10 mouse cellular contexts compared by ENCODE assay signal in genomic region chr12:59040851-59041250, GRCm38 (mm10). TPM values are rescaled to one million over a fixed set of nuclear protein-coding genes. Genes with fewer than 3 reads are reported as not detected.
DNase-seq lines count a peak whose midpoint lies in the region; ATAC-seq and TF ChIP-seq lines count a peak whose summit lies in the region.
"Had no signal": no experiment of that assay in that cellular context is flagged by ENCODE, and none has a peak within 500 bp of the region (broad histone marks: within the 10 kb centered on the region; RNA-seq: fewer than 3 reads in every experiment).

No protein-coding gene starts in this region.

- peaks cover 30% of the 10 kb centered on the region for H3K36me3 ChIP-seq in kidney, embryonic 14.5 days (ENCODE audit: control insufficient read depth, insufficient read depth, low read length)
- peaks cover 8% of the 10 kb centered on the region for H3K36me3 ChIP-seq in ES-Bruce4 (ENCODE audit: control insufficient read depth, insufficient read depth, low read length, poor library complexity, severe bottlenecking)
- peaks cover 40% of the 10 kb centered on the region for H3K36me3 ChIP-seq in embryonic facial prominence, embryonic 14.5 days (ENCODE audit: control insufficient read depth, insufficient read depth, low read length)

- no peaks in the 10 kb centered on the region for H3K27me3 ChIP-seq in kidney, embryonic 14.5 days (ENCODE audit: control insufficient read depth, insufficient read depth, low read length)
- no peaks in the 10 kb centered on the region for H3K27me3 ChIP-seq in ES-Bruce4 (ENCODE audit: control insufficient read depth, insufficient read depth, low read length, poor library complexity, severe bottlenecking)
- H3K27me3 ChIP-seq in embryonic facial prominence, embryonic 14.5 days (replicated peaks; ENCODE audit: control insufficient read depth, insufficient read depth, low read length), result no peaks in the 10 kb centered on the region

- H3K9me3 ChIP-seq in kidney, embryonic 14.5 days (ENCODE audit: control insufficient read depth, low read length), result no peaks in the 10 kb centered on the region
- no peaks in the 10 kb centered on the region for H3K9me3 ChIP-seq in ES-Bruce4 (replicated peaks; ENCODE audit: control insufficient read depth, insufficient read depth, low read length, poor library complexity, severe bottlenecking)
- no peaks in the 10 kb centered on the region for H3K9me3 ChIP-seq in embryonic facial prominence, embryonic 14.5 days (ENCODE audit: control insufficient read depth, low read length)

- WGBS in kidney, embryonic 14.5 days, result 31% methylated on average over 7 of the region's 7 CpGs
- WGBS in embryonic facial prominence, embryonic 14.5 days, result 29% methylated on average over 7 of the region's 7 CpGs

- no peak overlapping the region for H3K4me3 ChIP-seq in kidney, embryonic 14.5 days (ENCODE audit: low read length)
- H3K4me3 ChIP-seq in ES-Bruce4 (ENCODE audit: low read depth, low read length), result no peak overlapping the region
- no peak overlapping the region for H3K4me3 ChIP-seq in embryonic facial prominence, embryonic 14.5 days (ENCODE audit: low read depth, low read length)
- H3K4me3 ChIP-seq: erythroblast, embryonic 14.5 days had no signal

- no peak for DNase-seq in kidney, adult 11 months
- no peak for DNase-seq in embryonic facial prominence, embryonic 14.5 days (ENCODE audit: low spot score)
- no peak for DNase-seq in cerebellum, adult 11-12 months
- no peak for DNase-seq in left cerebral cortex, postnatal 14 days (ENCODE audit: low spot score in 2 of 2)
- DNase-seq in urinary bladder, postnatal 36 days (ENCODE audit: low spot score in 2 of 2), result no peak
- DNase-seq: thymus, postnatal 25 days had no signal

- H3K9ac ChIP-seq in kidney, embryonic 14.5 days (ENCODE audit: low read depth, low read length), result no peak overlapping the region
- H3K9ac ChIP-seq in ES-Bruce4 (ENCODE audit: low read depth, poor library complexity, severe bottlenecking), result no peak overlapping the region
- H3K9ac ChIP-seq in embryonic facial prominence, embryonic 14.5 days (ENCODE audit: low read depth, low read length), result no peak overlapping the region

- no peak for TF ChIP-seq POLR2A in ES-Bruce4 (IDR thresholded peaks at IDR 0.05; ENCODE audit: insufficient read depth, low read length)

- no peak overlapping the region for H3K4me2 ChIP-seq in kidney, embryonic 14.5 days (replicated peaks; ENCODE audit: low read depth, low read length)
- H3K4me2 ChIP-seq in embryonic facial prominence, embryonic 14.5 days (ENCODE audit: low read depth, low read length), result no peak overlapping the region

- no peak for TF ChIP-seq CTCF in ES-Bruce4 (IDR thresholded peaks at IDR 0.05; ENCODE audit: low read depth, low read length)

- no peak for TF ChIP-seq EP300 in ES-Bruce4 (IDR thresholded peaks at IDR 0.05; ENCODE audit: insufficient read depth, low read depth, low read length)

- no peaks in the 10 kb centered on the region for H3K4me1 ChIP-seq in kidney, embryonic 14.5 days (ENCODE audit: control insufficient read depth, insufficient read depth, low read length)
- no peaks in the 10 kb centered on the region for H3K4me1 ChIP-seq in ES-Bruce4 (ENCODE audit: control insufficient read depth, insufficient read depth, low read length)
- H3K4me1 ChIP-seq in embryonic facial prominence, embryonic 14.5 days (ENCODE audit: control insufficient read depth, insufficient read depth, low read length), result no peaks in the 10 kb centered on the region

- intact Hi-C loops in left cerebral cortex, postnatal 14 days (cut with DNase I), result no loop called here

- ATAC-seq in kidney, embryonic 14.5 days (ENCODE audit: low FRiP score, low TSS enrichment), result peak; percentile 61; the same call in 1 of the 2 replicates
- ATAC-seq in embryonic facial prominence, embryonic 14.5 days (ENCODE audit: low read depth), result peak; percentile 58; the same call in 1 of the 2 replicates
- ATAC-seq in megakaryocyte, adult 5-6 weeks (ENCODE audit: poor library complexity, severe bottlenecking), result peak; percentile 25; the same call in 1 of the 2 replicates

- peak overlapping the region; percentile 85; the same call in 1 of the 2 replicates for H3K27ac ChIP-seq in kidney, embryonic 14.5 days (ENCODE audit: low read depth, low read length)
- 0 out of 2 replicates have a peak overlapping the region, but pooled peaks have one; percentile 19 for H3K27ac ChIP-seq in ES-Bruce4 (ENCODE audit: insufficient read depth, low read length)
- H3K27ac ChIP-seq in embryonic facial prominence, embryonic 14.5 days (replicated peaks; ENCODE audit: low read depth, low read length), result no peak overlapping the region; the same call in 1 of the 2 replicates

RNA-seq across cellular contexts. Expression of gene Trappc6b, which starts 20.4 kb away (rescaled TPM):
- 64.7 and 76.5 TPM in 2 replicates for polyA plus RNA-seq in kidney, embryonic 14.5 days (2014; fragmentation: Nextera tagmentation; extraction: Ambion mirVana)
- polyA plus RNA-seq in ES-Bruce4 (2011; ENCODE audit: insufficient read depth, insufficient read length, low read depth, missing spikeins), result 73.7 and 92.5 TPM in 2 replicates
- polyA plus RNA-seq in embryonic facial prominence, embryonic 14.5 days (2014; fragmentation: Nextera tagmentation; extraction: Ambion mirVana), result 55.2 and 60.0 TPM in 2 replicates
- total RNA-seq in megakaryocyte, adult 5-6 weeks (2015), result 86.7 and 89.7 TPM in 2 replicates
- 47.0 and 65.2 TPM in 2 replicates for total RNA-seq in megakaryocyte, adult 5-6 weeks (2017)
- 100 to 1,000 TPM; 107 to 121 TPM for total RNA-seq in left cerebral cortex, postnatal 14 days (2021)

RNA-seq across cellular contexts. Expression of gene Pnn, which starts 25.8 kb away (rescaled TPM):
- 77.6 and 108 TPM in 2 replicates for polyA plus RNA-seq in kidney, embryonic 14.5 days (2014; fragmentation: Nextera tagmentation; extraction: Ambion mirVana)
- 134 and 153 TPM in 2 replicates for polyA plus RNA-seq in ES-Bruce4 (2011; ENCODE audit: insufficient read depth, insufficient read length, low read depth, missing spikeins)
- 73.4 and 73.5 TPM in 2 replicates for polyA plus RNA-seq in embryonic facial prominence, embryonic 14.5 days (2014; fragmentation: Nextera tagmentation; extraction: Ambion mirVana)
- total RNA-seq in megakaryocyte, adult 5-6 weeks (2015), result 45.4 and 47.7 TPM in 2 replicates
- 67.4 and 83.2 TPM in 2 replicates for total RNA-seq in megakaryocyte, adult 5-6 weeks (2017)
- 10 to 100 TPM; 46.0 to 51.0 TPM for total RNA-seq in left cerebral cortex, postnatal 14 days (2021)

RNA-seq across cellular contexts. Expression of gene Gemin2, which starts 27.7 kb away (rescaled TPM):
- 28.1 and 29.7 TPM in 2 replicates for polyA plus RNA-seq in kidney, embryonic 14.5 days (2014; fragmentation: Nextera tagmentation; extraction: Ambion mirVana)
- 27.8 and 31.1 TPM in 2 replicates for polyA plus RNA-seq in ES-Bruce4 (2011; ENCODE audit: insufficient read depth, insufficient read length, low read depth, missing spikeins)
- 13.3 and 16.3 TPM in 2 replicates for polyA plus RNA-seq in embryonic facial prominence, embryonic 14.5 days (2014; fragmentation: Nextera tagmentation; extraction: Ambion mirVana)
- 10.1 and 14.3 TPM in 2 replicates for total RNA-seq in megakaryocyte, adult 5-6 weeks (2015)
- total RNA-seq in megakaryocyte, adult 5-6 weeks (2017), result 9.3 and 10.7 TPM in 2 replicates
- total RNA-seq in left cerebral cortex, postnatal 14 days (2021), result 1 to 10 TPM; 6.3 to 9.0 TPM

RNA-seq across cellular contexts. Expression of gene Sec23a, which starts 29.0 kb away (rescaled TPM):
- polyA plus RNA-seq in kidney, embryonic 14.5 days (2014; fragmentation: Nextera tagmentation; extraction: Ambion mirVana), result 46.5 and 82.8 TPM in 2 replicates
- polyA plus RNA-seq in ES-Bruce4 (2011; ENCODE audit: insufficient read depth, insufficient read length, low read depth, missing spikeins), result 68.6 and 79.0 TPM in 2 replicates
- 115 and 121 TPM in 2 replicates for polyA plus RNA-seq in embryonic facial prominence, embryonic 14.5 days (2014; fragmentation: Nextera tagmentation; extraction: Ambion mirVana)
- total RNA-seq in megakaryocyte, adult 5-6 weeks (2015), result 17.5 and 21.1 TPM in 2 replicates
- 20.5 and 21.1 TPM in 2 replicates for total RNA-seq in megakaryocyte, adult 5-6 weeks (2017)
- 100 to 1,000 TPM; 123 to 127 TPM for total RNA-seq in left cerebral cortex, postnatal 14 days (2021)

RNA-seq across cellular contexts. Expression of gene Mia2, which starts 54.7 kb away (rescaled TPM):
- polyA plus RNA-seq in kidney, embryonic 14.5 days (2014; fragmentation: Nextera tagmentation; extraction: Ambion mirVana), result 51.1 and 70.6 TPM in 2 replicates
- 73.7 and 75.9 TPM in 2 replicates for polyA plus RNA-seq in ES-Bruce4 (2011; ENCODE audit: insufficient read depth, insufficient read length, low read depth, missing spikeins)
- polyA plus RNA-seq in embryonic facial prominence, embryonic 14.5 days (2014; fragmentation: Nextera tagmentation; extraction: Ambion mirVana), result 53.9 and 58.2 TPM in 2 replicates
- total RNA-seq in megakaryocyte, adult 5-6 weeks (2015), result 259 and 268 TPM in 2 replicates
- 263 and 350 TPM in 2 replicates for total RNA-seq in megakaryocyte, adult 5-6 weeks (2017)
- 10 to 100 TPM; 46.3 to 47.9 TPM for total RNA-seq in left cerebral cortex, postnatal 14 days (2021)
